26 mouse cellular contexts compared by ENCODE assay signal in genomic region chr8:107521788-107522554, GRCm38 (mm10).
DNase-seq lines count a peak whose midpoint lies in the region; ATAC-seq and TF ChIP-seq lines count a peak whose summit lies in the region.
"Had no signal": no experiment of that assay in that cellular context is flagged by ENCODE, and none has a peak within 500 bp of the region (broad histone marks: within the 10 kb centered on the region; RNA-seq: fewer than 3 reads in every experiment).

No protein-coding gene starts in this region.

- H3K4me3 ChIP-seq in embryonic facial prominence, embryonic 11.5 days (ENCODE audit: low read depth, low read length): no peak overlapping the region
- no peak overlapping the region for H3K4me3 ChIP-seq in embryonic facial prominence, embryonic 10.5 days
- H3K4me3 ChIP-seq in kidney, postnatal 0 days (replicated peaks; ENCODE audit: low read depth, low read length): no peak overlapping the region
- no peak overlapping the region for H3K4me3 ChIP-seq in limb, embryonic 10.5 days
- no peak overlapping the region for H3K4me3 ChIP-seq in olfactory bulb, adult 2 months (ENCODE audit: insufficient read depth, low read depth, low read length)
- H3K4me3 ChIP-seq in midbrain, embryonic 11.5 days (ENCODE audit: low read depth, low read length): no peak overlapping the region
- H3K4me3 ChIP-seq: heart, embryonic 15.5 days; hindbrain, embryonic 15.5 days; liver, embryonic 13.5 days; lung, embryonic 15.5 days; midbrain, embryonic 12.5 days; neural tube, embryonic 12.5 days; stomach, embryonic 15.5 days had no signal

- no peak for DNase-seq in embryonic facial prominence, embryonic 11.5 days (ENCODE audit: low spot score)
- DNase-seq in embryonic facial prominence, embryonic 10.5 days (ENCODE audit: low spot score): no peak
- peak; percentile 74 for DNase-seq in kidney, postnatal 0 days (ENCODE audit: low spot score)
- DNase-seq in kidney, adult 18-20 months: no peak
- DNase-seq in limb, embryonic 10.5 days (ENCODE audit: low spot score): no peak
- DNase-seq in midbrain, embryonic 11.5 days (ENCODE audit: low spot score, missing footprints): no peak
- no peak for DNase-seq in neural tube, embryonic 10.5 days (ENCODE audit: extremely low spot score, low spot score)
- DNase-seq: adrenal gland, adult 8-10 months; cerebellum, postnatal 14 days; embryo, embryonic 11 days; gastrocnemius, postnatal 36 days; heart, postnatal 4 days; liver, embryonic 13.5 days; thymus, adult 18-20 months; thymus, postnatal 4 days had no signal

- H3K36me3 ChIP-seq in embryonic facial prominence, embryonic 11.5 days (replicated peaks; ENCODE audit: control insufficient read depth, insufficient read depth, low read depth, low read length): no peaks in the 10 kb centered on the region
- H3K36me3 ChIP-seq in embryonic facial prominence, embryonic 10.5 days (replicated peaks): peaks cover 16% of the 10 kb centered on the region
- 0 out of 2 replicates have a peak, but pooled peaks cover 3% of the 10 kb centered on the region for H3K36me3 ChIP-seq in kidney, postnatal 0 days (ENCODE audit: insufficient read depth, low read length)
- peaks cover 10% of the 10 kb centered on the region for H3K36me3 ChIP-seq in limb, embryonic 10.5 days
- no peaks in the 10 kb centered on the region for H3K36me3 ChIP-seq in midbrain, embryonic 11.5 days (ENCODE audit: control insufficient read depth, insufficient read depth, low read length)
- H3K36me3 ChIP-seq: hindbrain, embryonic 15.5 days; lung, embryonic 15.5 days; stomach, embryonic 15.5 days had no signal

- TF ChIP-seq POLR2A in olfactory bulb, adult 2 months (IDR thresholded peaks at IDR 0.05; ENCODE audit: insufficient read depth, low read depth, low read length): no peak

- TF ChIP-seq CTCF in kidney, postnatal 0 days (IDR thresholded peaks at IDR 0.05; ENCODE audit: low read depth): no peak
- no peak for TF ChIP-seq CTCF in olfactory bulb, adult 2 months (IDR thresholded peaks at IDR 0.05; ENCODE audit: insufficient read depth, low read depth, low read length)

- no peaks in the 10 kb centered on the region; the same call in 1 of the 2 replicates for H3K4me1 ChIP-seq in embryonic facial prominence, embryonic 11.5 days (ENCODE audit: control insufficient read depth, insufficient read depth, low read length)
- H3K4me1 ChIP-seq in embryonic facial prominence, embryonic 10.5 days: peaks cover 22% of the 10 kb centered on the region
- H3K4me1 ChIP-seq in kidney, postnatal 0 days (replicated peaks; ENCODE audit: insufficient read depth, low read length): 0 out of 2 replicates have a peak, but pooled peaks cover 4% of the 10 kb centered on the region
- H3K4me1 ChIP-seq in limb, embryonic 10.5 days: peaks cover 30% of the 10 kb centered on the region
- peaks cover 4% of the 10 kb centered on the region; the same call in 1 of the 2 replicates for H3K4me1 ChIP-seq in olfactory bulb, adult 2 months (ENCODE audit: control insufficient read depth, insufficient read depth, low read length)
- H3K4me1 ChIP-seq in midbrain, embryonic 11.5 days (ENCODE audit: control insufficient read depth, insufficient read depth, low read length): no peaks in the 10 kb centered on the region
- H3K4me1 ChIP-seq: heart, embryonic 15.5 days; liver, embryonic 13.5 days; midbrain, embryonic 12.5 days; stomach, embryonic 15.5 days had no signal

- H3K9me3 ChIP-seq in embryonic facial prominence, embryonic 11.5 days (replicated peaks; ENCODE audit: control insufficient read depth, low read length): no peaks in the 10 kb centered on the region
- H3K9me3 ChIP-seq in embryonic facial prominence, embryonic 10.5 days: no peaks in the 10 kb centered on the region
- no peaks in the 10 kb centered on the region for H3K9me3 ChIP-seq in kidney, postnatal 0 days (replicated peaks; ENCODE audit: low read length)
- no peaks in the 10 kb centered on the region for H3K9me3 ChIP-seq in limb, embryonic 10.5 days (replicated peaks)
- no peaks in the 10 kb centered on the region for H3K9me3 ChIP-seq in midbrain, embryonic 11.5 days (ENCODE audit: control insufficient read depth, low read length)
- H3K9me3 ChIP-seq: heart, embryonic 15.5 days; hindbrain, embryonic 15.5 days; liver, embryonic 13.5 days; lung, embryonic 15.5 days; midbrain, embryonic 12.5 days; neural tube, embryonic 12.5 days; stomach, embryonic 15.5 days had no signal

- WGBS in embryonic facial prominence, embryonic 11.5 days: 71% methylated on average over 8 of the region's 8 CpGs
- 74% methylated on average over 8 of the region's 8 CpGs for WGBS in embryonic facial prominence, embryonic 10.5 days
- 52% methylated on average over 8 of the region's 8 CpGs for WGBS in kidney, postnatal 0 days
- 69% methylated on average over 8 of the region's 8 CpGs for WGBS in limb, embryonic 10.5 days
- 72% methylated on average over 8 of the region's 8 CpGs for WGBS in olfactory bulb, adult 2 months
- whole genome bisulfite sequencing in midbrain, embryonic 11.5 days: 95% methylated on average over 8 of the region's 8 CpGs

- H3K27ac ChIP-seq in embryonic facial prominence, embryonic 11.5 days (replicated peaks; ENCODE audit: low read depth, low read length): peak overlapping the region; percentile 32; the same call in 1 of the 2 replicates
- no peak overlapping the region for H3K27ac ChIP-seq in embryonic facial prominence, embryonic 10.5 days (replicated peaks)
- H3K27ac ChIP-seq in kidney, postnatal 0 days: 0 out of 2 replicates have a peak overlapping the region, but pooled peaks have one; percentile 47
- H3K27ac ChIP-seq in limb, embryonic 10.5 days: peak overlapping the region; percentile 77; the same call in 1 of the 2 replicates
- H3K27ac ChIP-seq in olfactory bulb, adult 2 months (ENCODE audit: insufficient read depth, low read depth, low read length): peak overlapping the region; percentile 4; the same call in 1 of the 2 replicates
- no peak overlapping the region for H3K27ac ChIP-seq in midbrain, embryonic 11.5 days (ENCODE audit: low read depth, low read length)
- H3K27ac ChIP-seq: heart, embryonic 15.5 days; hindbrain, embryonic 15.5 days; liver, embryonic 13.5 days; lung, embryonic 15.5 days; macrophage; midbrain, embryonic 12.5 days; neural tube, embryonic 12.5 days; stomach, embryonic 15.5 days had no signal

- H3K4me2 ChIP-seq in embryonic facial prominence, embryonic 11.5 days (ENCODE audit: low read depth, low read length): no peak overlapping the region
- no peak overlapping the region for H3K4me2 ChIP-seq in kidney, postnatal 0 days (ENCODE audit: low read length)
- H3K4me2 ChIP-seq in midbrain, embryonic 11.5 days: no peak overlapping the region
- H3K4me2 ChIP-seq: heart, embryonic 15.5 days; hindbrain, embryonic 15.5 days; liver, embryonic 13.5 days; lung, embryonic 15.5 days; midbrain, embryonic 12.5 days; neural tube, embryonic 12.5 days; stomach, embryonic 15.5 days had no signal

- no peaks in the 10 kb centered on the region for H3K27me3 ChIP-seq in embryonic facial prominence, embryonic 11.5 days (ENCODE audit: control insufficient read depth, insufficient read depth, low read length)
- no peaks in the 10 kb centered on the region for H3K27me3 ChIP-seq in embryonic facial prominence, embryonic 10.5 days (replicated peaks; ENCODE audit: low read depth, poor library complexity, severe bottlenecking)
- H3K27me3 ChIP-seq in kidney, postnatal 0 days (ENCODE audit: insufficient read depth, low read length): no peaks in the 10 kb centered on the region
- no peaks in the 10 kb centered on the region for H3K27me3 ChIP-seq in limb, embryonic 10.5 days (ENCODE audit: low read depth, poor library complexity, severe bottlenecking)
- no peaks in the 10 kb centered on the region for H3K27me3 ChIP-seq in midbrain, embryonic 11.5 days (ENCODE audit: control insufficient read depth, insufficient read depth, low read length)
- H3K27me3 ChIP-seq: heart, embryonic 15.5 days; hindbrain, embryonic 15.5 days; liver, embryonic 13.5 days; lung, embryonic 15.5 days; midbrain, embryonic 12.5 days; neural tube, embryonic 12.5 days; Patski; stomach, embryonic 15.5 days had no signal

- ATAC-seq in embryonic facial prominence, embryonic 11.5 days (replicated peaks; ENCODE audit: insufficient number of reproducible peaks, low FRiP score, low TSS enrichment, low read depth): no peak
- peak; percentile 65; the same call in 1 of the 2 replicates for ATAC-seq in kidney, postnatal 0 days (replicated peaks; ENCODE audit: low FRiP score, low read depth)
- ATAC-seq in midbrain, embryonic 11.5 days (ENCODE audit: low FRiP score): no peak
- ATAC-seq: CD4-positive, CD25-positive, alpha-beta regulatory T cell, adult 4 months; intestine, postnatal 0 days; Patski had no signal

- H3K9ac ChIP-seq in embryonic facial prominence, embryonic 11.5 days (replicated peaks; ENCODE audit: low read length): no peak overlapping the region
- H3K9ac ChIP-seq in kidney, postnatal 0 days (ENCODE audit: low read depth, low read length): no peak overlapping the region
- H3K9ac ChIP-seq in midbrain, embryonic 11.5 days (ENCODE audit: low read length): no peak overlapping the region
- H3K9ac ChIP-seq: heart, embryonic 15.5 days; hindbrain, embryonic 15.5 days; liver, embryonic 13.5 days; lung, embryonic 15.5 days; midbrain, embryonic 12.5 days; neural tube, embryonic 12.5 days; stomach, embryonic 15.5 days had no signal

Comparison
In these comparisons a context has a peak if more than half of its experiments do, and no peak if none do; other contexts are left out.
1. H3K27ac ChIP-seq: peak in embryonic facial prominence, embryonic 11.5 days (single experiment), kidney, postnatal 0 days (single experiment), limb, embryonic 10.5 days (single experiment) and olfactory bulb, adult 2 months (single experiment); none in embryonic facial prominence, embryonic 10.5 days (single experiment) and midbrain, embryonic 11.5 days (single experiment).